Mouse (Mus musculus) MEL (cell line): Measurements from ENCODE around the gene Depdc1a. TPM values are rescaled to one million over a fixed set of nuclear protein-coding genes. Genes with fewer than 3 reads are reported as not detected.

ENCODE experiments used
- DNase-seq: peaks from one replicate; pipeline ENCODE4 v3.0.0; 2011; ENCODE audit warnings: low read depth, low spot score
- H3K27ac ChIP-seq: 2 replicates; pipeline ENCODE4 v1.5.1; 2012; ENCODE audit warnings: low read depth, mild to moderate bottlenecking, control low read depth, low read length, moderate library complexity; ENCODE audit not compliant: control insufficient read depth
- H3K27me3 ChIP-seq, 2 experiments: fragments of 150-350 bp in 1 of 2; sonication (generic) in 1 of 2; 2 replicates each; pipeline ENCODE4 v1.6.1; 2012; ENCODE audit warnings: low read length in 2 of 2, mild to moderate bottlenecking in 2 of 2, improper control_type of control experiment in 1 of 2, moderate library complexity in 1 of 2; ENCODE audit not compliant: insufficient read depth in 2 of 2, control insufficient read depth in 1 of 2
- H3K36me3 ChIP-seq, 2 experiments: 2 replicates each; pipeline ENCODE4 v1.6.1; 2012 to 2014; ENCODE audit warnings: low read length in 2 of 2, improper control_type of control experiment in 1 of 2, inconsistent platforms in 1 of 2, mild to moderate bottlenecking in 1 of 2; ENCODE audit not compliant: insufficient read depth in 2 of 2, control insufficient read depth in 1 of 2
- H3K4me1 ChIP-seq, 2 experiments: fragments of 150-350 bp in 1 of 2; sonication (generic) in 1 of 2; 2 replicates each; pipeline ENCODE4 v1.6.1; 2012; ENCODE audit warnings: low read length in 2 of 2, improper control_type of control experiment in 1 of 2, mild to moderate bottlenecking in 1 of 2; ENCODE audit not compliant: insufficient read depth in 2 of 2, control insufficient read depth in 1 of 2
- H3K4me3 ChIP-seq, 2 experiments: fragments of 150-350 bp in 1 of 2; sonication (generic) in 1 of 2; 2 replicates each; pipeline ENCODE4 v1.5.1; 2012; ENCODE audit warnings: low read depth in 2 of 2, low read length in 2 of 2, mild to moderate bottlenecking in 2 of 2, moderate library complexity in 2 of 2, control low read depth in 1 of 2, improper control_type of control experiment in 1 of 2; ENCODE audit not compliant: control insufficient read depth in 1 of 2, insufficient read depth in 1 of 2
- H3K79me2 ChIP-seq: 2 replicates; pipeline ENCODE4 v1.6.1; 2012; ENCODE audit warnings: mild to moderate bottlenecking, low read length, moderate library complexity; ENCODE audit not compliant: control insufficient read depth, poor library complexity, insufficient read depth
- H3K9ac ChIP-seq: 2 replicates; pipeline ENCODE4 v1.6.1; 2012; ENCODE audit warnings: low read depth, mild to moderate bottlenecking, control low read depth, low read length, moderate library complexity; ENCODE audit not compliant: control insufficient read depth, poor library complexity, severe bottlenecking
- H3K9me3 ChIP-seq: fragments of 150-350 bp; sonication (generic); replicated peaks from 2 replicates; pipeline ENCODE4 v1.6.1; 2012; ENCODE audit warnings: mild to moderate bottlenecking, low read length, improper control_type of control experiment, moderate library complexity; ENCODE audit not compliant: insufficient read depth
- BHLHE40 ChIP-seq: IDR thresholded peaks from 2 replicates; pipeline ENCODE4 v1.6.1; 2012; ENCODE audit warnings: low read depth, mild to moderate bottlenecking, inconsistent platforms, low read length, improper control_type of control experiment, borderline replicate concordance
- CHD2 ChIP-seq: IDR thresholded peaks from 2 replicates; pipeline ENCODE4 v1.6.1; 2011; ENCODE audit warnings: low read length, improper control_type of control experiment
- CTCF ChIP-seq, 3 experiments: IDR thresholded peaks in 2 of 3; conservative IDR thresholded peaks in 1 of 3; 2 replicates each; pipeline ENCODE4 v1.5.1; 2011 to 2012; ENCODE audit warnings: low read length in 3 of 3, low read depth in 2 of 3, mild to moderate bottlenecking in 2 of 3, improper control_type of control experiment in 1 of 3, inconsistent platforms in 1 of 3, mixed read lengths in 1 of 3, moderate library complexity in 1 of 3; ENCODE audit not compliant: control insufficient read depth in 1 of 3, insufficient read depth in 1 of 3, poor library complexity in 1 of 3, severe bottlenecking in 1 of 3
- E2F4 ChIP-seq: IDR thresholded peaks from 2 replicates; pipeline ENCODE4 v1.6.1; 2011; ENCODE audit warnings: low read depth, low read length, improper control_type of control experiment, borderline replicate concordance
- ELF1 ChIP-seq: IDR thresholded peaks from 2 replicates; pipeline ENCODE4 v1.6.1; 2014; ENCODE audit warnings: low read depth, mild to moderate bottlenecking, inconsistent platforms, low read length, improper control_type of control experiment, moderate library complexity
- EP300 ChIP-seq, 2 experiments: IDR thresholded peaks; 2 replicates each; pipeline ENCODE4 v1.6.1; 2011; ENCODE audit warnings: improper control_type of control experiment in 2 of 2, low read length in 2 of 2, low read depth in 1 of 2, mild to moderate bottlenecking in 1 of 2
- ETS1 ChIP-seq: IDR thresholded peaks from 2 replicates; pipeline ENCODE4 v1.6.1; 2012; ENCODE audit warnings: low read depth, mild to moderate bottlenecking, inconsistent platforms, low read length, improper control_type of control experiment, moderate library complexity
- GABPA ChIP-seq: IDR thresholded peaks from 2 replicates; pipeline ENCODE4 v1.6.1; 2012; ENCODE audit warnings: low read depth, mild to moderate bottlenecking, inconsistent platforms, low read length, improper control_type of control experiment, moderate library complexity
- GATA1 ChIP-seq: IDR thresholded peaks from 2 replicates; pipeline ENCODE4 v1.6.1; 2011; ENCODE audit warnings: low read depth, low read length, improper control_type of control experiment
- HCFC1 ChIP-seq: IDR thresholded peaks from 2 replicates; pipeline ENCODE4 v1.6.1; 2012; ENCODE audit warnings: low read depth, mild to moderate bottlenecking, inconsistent platforms, low read length, improper control_type of control experiment, moderate library complexity
- JUND ChIP-seq: IDR thresholded peaks from 2 replicates; pipeline ENCODE4 v1.6.1; 2011; ENCODE audit warnings: low read depth, mild to moderate bottlenecking, improper control_type of control experiment, low read length
- KAT2A ChIP-seq: conservative IDR thresholded peaks from 2 replicates; pipeline ENCODE4 v1.6.1; 2012; ENCODE audit warnings: low read depth, low read length, improper control_type of control experiment, inconsistent platforms
- MAFK ChIP-seq: IDR thresholded peaks from 2 replicates; pipeline ENCODE4 v1.6.1; 2011; ENCODE audit warnings: low read depth, mild to moderate bottlenecking, low read length, improper control_type of control experiment, borderline replicate concordance
- MAX ChIP-seq: IDR thresholded peaks from 2 replicates; pipeline ENCODE4 v1.6.1; 2011; ENCODE audit warnings: low read length, improper control_type of control experiment
- MAZ ChIP-seq: IDR thresholded peaks from 2 replicates; pipeline ENCODE4 v1.6.1; 2012; ENCODE audit warnings: low read depth, mild to moderate bottlenecking, inconsistent platforms, low read length, improper control_type of control experiment
- MEF2A ChIP-seq: IDR thresholded peaks from 2 replicates; pipeline ENCODE4 v1.6.1; 2014; ENCODE audit warnings: low read depth, mild to moderate bottlenecking, inconsistent platforms, low read length, improper control_type of control experiment; ENCODE audit not compliant: poor library complexity, insufficient replicate concordance, severe bottlenecking; ENCODE audit errors: extremely low read depth
- MXI1 ChIP-seq: IDR thresholded peaks from 2 replicates; pipeline ENCODE4 v1.6.1; 2011; ENCODE audit warnings: mild to moderate bottlenecking, low read depth, low read length, improper control_type of control experiment
- MYB ChIP-seq: IDR thresholded peaks from 2 replicates; pipeline ENCODE4 v1.6.1; 2011; ENCODE audit warnings: mild to moderate bottlenecking, low read depth, low read length, improper control_type of control experiment
- MYC ChIP-seq: IDR thresholded peaks from 2 replicates; pipeline ENCODE4 v1.6.1; 2011; ENCODE audit warnings: low read depth, mild to moderate bottlenecking, low read length, improper control_type of control experiment, moderate library complexity
- NELFE ChIP-seq: IDR thresholded peaks from 2 replicates; pipeline ENCODE4 v1.6.1; 2011; ENCODE audit warnings: low read depth, low read length, improper control_type of control experiment
- NRF1 ChIP-seq: IDR thresholded peaks from 2 replicates; pipeline ENCODE4 v1.6.1; 2014; ENCODE audit warnings: low read depth, mild to moderate bottlenecking, inconsistent platforms, low read length, improper control_type of control experiment, moderate library complexity; ENCODE audit not compliant: poor library complexity, insufficient read depth, severe bottlenecking
- POLR2A ChIP-seq, 2 experiments: IDR thresholded peaks; 2 replicates each; pipeline ENCODE4 v1.6.1; 2011 to 2012; ENCODE audit warnings: low read length in 2 of 2, mild to moderate bottlenecking in 2 of 2, control low read depth in 1 of 2, improper control_type of control experiment in 1 of 2, low read depth in 1 of 2, moderate library complexity in 1 of 2; ENCODE audit not compliant: control insufficient read depth in 1 of 2, insufficient read depth in 1 of 2, poor library complexity in 1 of 2
- POLR2AphosphoS2 ChIP-seq: IDR thresholded peaks from 2 replicates; pipeline ENCODE4 v1.6.1; 2011; ENCODE audit warnings: low read length, improper control_type of control experiment
- POLR2AphosphoS5 ChIP-seq: IDR thresholded peaks from 2 replicates; pipeline ENCODE4 v1.6.1; 2012; ENCODE audit warnings: low read depth, borderline replicate concordance, mild to moderate bottlenecking, inconsistent platforms, low read length, moderate library complexity, mixed read lengths
- RAD21 ChIP-seq: IDR thresholded peaks from 2 replicates; pipeline ENCODE4 v1.6.1; 2011; ENCODE audit warnings: mild to moderate bottlenecking, low read depth, low read length, improper control_type of control experiment
- RCOR1 ChIP-seq: IDR thresholded peaks from 2 replicates; pipeline ENCODE4 v1.6.1; 2012; ENCODE audit warnings: low read depth, mild to moderate bottlenecking, inconsistent platforms, low read length, improper control_type of control experiment
- SIN3A ChIP-seq: IDR thresholded peaks from 2 replicates; pipeline ENCODE4 v1.6.1; 2012; ENCODE audit warnings: low read length, improper control_type of control experiment, inconsistent platforms
- TAL1 ChIP-seq: IDR thresholded peaks from 2 replicates; pipeline ENCODE4 v1.6.1; 2012; ENCODE audit warnings: mild to moderate bottlenecking, inconsistent platforms, low read length, moderate library complexity, mixed read lengths
- TBP ChIP-seq: IDR thresholded peaks from 2 replicates; pipeline ENCODE4 v1.8.0; 2011; ENCODE audit warnings: low read depth, low read length, improper control_type of control experiment
- TCF12 ChIP-seq: IDR thresholded peaks from 2 replicates; pipeline ENCODE4 v1.6.1; 2014; ENCODE audit warnings: low read depth, mild to moderate bottlenecking, inconsistent platforms, low read length, improper control_type of control experiment, moderate library complexity
- UBTF ChIP-seq: IDR thresholded peaks from 2 replicates; pipeline ENCODE4 v1.6.1; 2012; ENCODE audit warnings: low read depth, mild to moderate bottlenecking, inconsistent platforms, low read length, improper control_type of control experiment, moderate library complexity, borderline replicate concordance; ENCODE audit not compliant: insufficient read depth
- USF1 ChIP-seq: IDR thresholded peaks from 2 replicates; pipeline ENCODE4 v1.6.1; 2014; ENCODE audit warnings: low read depth, mild to moderate bottlenecking, inconsistent platforms, low read length, improper control_type of control experiment, moderate library complexity
- USF2 ChIP-seq, 2 experiments: IDR thresholded peaks; 2 replicates each; pipeline ENCODE4 v1.6.1; 2011 to 2012; ENCODE audit warnings: improper control_type of control experiment in 2 of 2, low read length in 2 of 2, borderline replicate concordance in 1 of 2, inconsistent platforms in 1 of 2, low read depth in 1 of 2, mild to moderate bottlenecking in 1 of 2; ENCODE audit not compliant: insufficient read depth in 1 of 2
- ZKSCAN1 ChIP-seq: IDR thresholded peaks from 2 replicates; pipeline ENCODE4 v1.6.1; 2012; ENCODE audit warnings: low read depth, mild to moderate bottlenecking, inconsistent platforms, low read length, improper control_type of control experiment, moderate library complexity
- ZMIZ1 ChIP-seq: IDR thresholded peaks from 2 replicates; pipeline ENCODE4 v1.6.1; 2012; ENCODE audit warnings: low read depth, mild to moderate bottlenecking, inconsistent platforms, low read length, improper control_type of control experiment, moderate library complexity
- ZNF384 ChIP-seq: IDR thresholded peaks from 2 replicates; pipeline ENCODE4 v1.6.1; 2012; ENCODE audit warnings: low read depth, mild to moderate bottlenecking, inconsistent platforms, low read length, improper control_type of control experiment
- polyA plus RNA-seq, 2 experiments: library from polyadenylated mRNA; stranded (reverse) in 1 of 2; unstranded in 1 of 2; fragments of >175 nt in 1 of 2; fragments of >200 nt in 1 of 2; gene quantifications; 2 replicates each; pipeline versions ENCODE4 v1.2.1 to v1.2.4; 2012; ENCODE audit warnings: low replicate concordance in 2 of 2, low read depth in 1 of 2; ENCODE audit not compliant: insufficient read length in 2 of 2, insufficient read depth in 1 of 2, missing spikeins in 1 of 2
- total RNA-seq: library from RNA; depleted of rRNA; stranded (reverse); fragments of 300-350 nt; gene quantifications from 2 replicates; pipeline ENCODE4 v1.2.3, GENCODE M21; 2012; rRNA removed

Depdc1a gene
- total RNA-seq (8.0 and 10.3 TPM in 2 replicates), polyA plus RNA-seq (100 to 1,000 TPM in 1 of 2 experiments, 1 to 10 TPM in 1; 8.1 to 247 TPM)

GRCm38 (mm10) chr3:159495243-159495801, at the start of gene Depdc1a:
Gene Depdc1a (plus strand): TSS chr3:159495433.
- Histone ChIP-seq H3K27ac (peak within 1 kb of the TSS; percentile 29), H3K79me2 (no peaks in the 10 kb centered on the region; the same call in 1 of the 2 replicates), H3K9me3 (no peaks in the 10 kb centered on the region), H3K36me3 (peaks cover 0 to 5% of the 10 kb centered on the region in 2 experiments; a peak in 3 of 4 replicates), H3K27me3 (no peaks in the 10 kb centered on the region), H3K9ac (peak within 1 kb of the TSS; percentile 84), H3K4me3 (peak within 1 kb of the TSS; percentile 82 to 94), H3K4me1 (no peaks in the 10 kb centered on the region; a peak in 1 of 4 replicates)
- DNase-seq = peak; percentile 96
- TF ChIP-seq MAZ (no peak), POLR2AphosphoS2 (peak; percentile 48; the same call in 1 of the 2 replicates), EP300 (IDR thresholded peaks at IDR 0.05; ENCODE audit: low read depth in 1 of 2, low read length in 2 of 2) (no peak), KAT2A (no peak), NELFE (peak; percentile 64), CTCF (IDR thresholded peaks at IDR 0.05 in 2 of 3, conservative IDR thresholded peaks at IDR 0.05 in 1 of 3; ENCODE audit: control insufficient read depth in 1 of 3, insufficient read depth in 1 of 3, low read depth in 2 of 3, low read length in 3 of 3, poor library complexity in 1 of 3, severe bottlenecking in 1 of 3) (no peak), MYC (no peak), MEF2A (no peak), ELF1 (no peak), E2F4 (peak; percentile 81), ZMIZ1 (no peak; the same call in 1 of the 2 replicates), USF1 (peak; percentile 95), MAX (peak; percentile 85), TCF12 (peak; percentile 38; the same call in 1 of the 2 replicates), POLR2A (IDR thresholded peaks at IDR 0.05; ENCODE audit: control insufficient read depth in 1 of 2, insufficient read depth in 1 of 2, low read depth in 1 of 2, low read length in 2 of 2, poor library complexity in 1 of 2) (peak; percentile 63 to 82), TBP (peak; percentile 79; the same call in 1 of the 2 replicates), ZNF384 (no peak), ETS1 (no peak; the same call in 1 of the 2 replicates), SIN3A (peak; percentile 51), NRF1 (no peak), GABPA (no peak), TAL1 (no peak), MYB (no peak), USF2 (IDR thresholded peaks at IDR 0.05; ENCODE audit: borderline replicate concordance in 1 of 2, insufficient read depth in 1 of 2, low read depth in 1 of 2, low read length in 2 of 2) (peak; percentile 62 to 84), JUND (no peak), GATA1 (no peak), RCOR1 (no peak), RAD21 (no peak), CHD2 (no peak), BHLHE40 (no peak), ZKSCAN1 (no peak), UBTF (no peak), MXI1 (0 out of 2 replicates have a peak, but pooled peaks have one; percentile 12), HCFC1 (peak; percentile 66), POLR2AphosphoS5 (no peak), MAFK (no peak)
